Mouse (Mus musculus) C2C12 (cell line): ENCODE measurements at regions not wholly inside any gene's neighbourhood (a gene's known extent, or its start where the extent isn't known, plus 50 kb on each side); places are given as distances from the start of the nearest gene placed in this dataset.

Experiments
- CEBPB ChIP-seq: IDR thresholded peaks from one replicate; pipeline ENCODE4 v1.6.1; 2011; ENCODE audit warnings: low read depth, mild to moderate bottlenecking, control low read depth, moderate library complexity
- CTCF ChIP-seq: IDR thresholded peaks from one replicate; pipeline ENCODE4 v1.5.1; 2011; ENCODE audit not compliant: control insufficient read depth, insufficient read depth, insufficient read length
- FOSL1 ChIP-seq: IDR thresholded peaks from one replicate; pipeline ENCODE4 v1.8.0; 2011; ENCODE audit warnings: mild to moderate bottlenecking, low read length; ENCODE audit not compliant: poor library complexity, insufficient read depth, severe bottlenecking
- MAX ChIP-seq: IDR thresholded peaks from one replicate; pipeline ENCODE4 v1.6.1; 2011; ENCODE audit warnings: mild to moderate bottlenecking, control low read depth
- MYOD1 ChIP-seq: IDR thresholded peaks from one replicate; pipeline ENCODE4 v1.6.1; 2011; ENCODE audit warnings: low read depth; ENCODE audit not compliant: control insufficient read depth, insufficient read length
- MYOG ChIP-seq: IDR thresholded peaks from one replicate; pipeline ENCODE4 v1.6.1; 2011; ENCODE audit not compliant: control insufficient read depth, insufficient read length; ENCODE audit errors: extremely low read depth
- USF1 ChIP-seq: IDR thresholded peaks from one replicate; pipeline ENCODE4 v1.6.1; 2011; ENCODE audit warnings: low read depth, mild to moderate bottlenecking, control low read depth, moderate library complexity

DNA sequence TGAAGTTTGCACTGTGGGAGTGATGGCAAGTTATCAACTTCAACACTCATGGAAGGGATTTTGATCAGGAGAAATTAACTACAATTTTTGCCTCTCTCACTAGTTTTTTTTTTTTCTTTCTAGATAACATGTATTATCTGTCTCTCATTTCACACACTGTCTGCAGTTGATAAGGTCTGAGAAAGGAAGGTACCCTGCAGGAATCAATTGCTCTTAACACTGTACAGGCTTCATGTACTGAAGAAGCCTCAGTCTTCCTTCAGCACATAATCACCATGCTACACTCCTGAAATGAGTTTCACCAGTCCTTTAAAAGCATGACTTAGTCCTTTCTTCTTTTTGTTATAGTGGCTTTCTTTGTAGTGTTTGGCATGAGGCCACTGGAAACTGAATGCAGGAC is 108.5 kb upstream of the Gm10295 start:
- TF ChIP-seq CTCF: no peak
- TF ChIP-seq USF1: no peak
- no peak for TF ChIP-seq MYOD1
- TF ChIP-seq MYOG: no peak
- TF ChIP-seq MAX: no peak
- TF ChIP-seq CEBPB: no peak
- TF ChIP-seq FOSL1: no peak
